Mouse (Mus musculus): Measurements from ENCODE around the gene Irx3.

Gene Irx3

GRCm38 (mm10) chr8:91801241-91801811, 541 bp downstream of the Irx3 start:
- no peak for DNase-seq (ENCODE audit: low read depth, low spot score)

- DNase-seq (ENCODE audit: low read depth, low spot score) = no peak
These were observed 1.2 kb downstream of the Irx3 start for GRCm38 (mm10) chr8:91800523-91801240.

- no peak for DNase-seq (ENCODE audit: low read depth, low spot score)
These were observed 2.0 kb downstream of the Irx3 start for GRCm38 (mm10) chr8:91799681-91800522.

- no peak for DNase-seq (ENCODE audit: low read depth, low spot score)
These were observed 2.8 kb downstream of the Irx3 start for GRCm38 (mm10) chr8:91799016-91799581.

GRCm38 (mm10) chr8:91797626-91798271, 4.1 kb downstream of the Irx3 start:
- no peak for DNase-seq (ENCODE audit: low read depth, low spot score)

GRCm38 (mm10) chr8:91793846-91794245, 8.0 kb downstream of the Irx3 start:
- DNase-seq (ENCODE audit: low read depth, low spot score) = no peak

GRCm38 (mm10) chr8:91787194-91787895, 14.5 kb downstream of the Irx3 start:
- DNase-seq (ENCODE audit: low read depth, low spot score) = no peak

- DNase-seq (ENCODE audit: low read depth, low spot score) = no peak
These were observed 18.9 kb downstream of the Irx3 start for GRCm38 (mm10) chr8:91782940-91783339.

- no peak for DNase-seq (ENCODE audit: low read depth, low spot score)
These were observed 19.7 kb downstream of the Irx3 start for GRCm38 (mm10) chr8:91782201-91782600.

GRCm38 (mm10) chr8:91780648-91781047, 21.2 kb downstream of the Irx3 start:
- DNase-seq (ENCODE audit: low read depth, low spot score) = no peak

GRCm38 (mm10) chr8:91768857-91769256, 33.0 kb downstream of the Irx3 start:
- DNase-seq (ENCODE audit: low read depth, low spot score) = no peak

- DNase-seq (ENCODE audit: low read depth, low spot score) = no peak
These were observed 36.3 kb downstream of the Irx3 start for GRCm38 (mm10) chr8:91765411-91766034.

- no peak for DNase-seq (ENCODE audit: low read depth, low spot score)
These were observed 46.3 kb downstream of the Irx3 start for GRCm38 (mm10) chr8:91755566-91755965.

GRCm38 (mm10) chr8:91755062-91755461, 46.8 kb downstream of the Irx3 start:
- DNase-seq (ENCODE audit: low read depth, low spot score) = no peak

- no peak for DNase-seq (ENCODE audit: low read depth, low spot score)
These were observed 51.1 kb downstream of the Irx3 start for GRCm38 (mm10) chr8:91750794-91751125.

- no peak for DNase-seq (ENCODE audit: low read depth, low spot score)
These were observed 51.6 kb downstream of the Irx3 start for GRCm38 (mm10) chr8:91750096-91750793.

GRCm38 (mm10) chr8:91749412-91749811, 52.5 kb downstream of the Irx3 start:
- no peak for DNase-seq (ENCODE audit: low read depth, low spot score)
